Mouse (Mus musculus) lung, postnatal 36 days (tissue): ENCODE data around the gene Gm5662.
"Not testable (repeated sequence)": the region's sequence is repeated elsewhere in the genome, so short reads cannot be mapped to it uniquely, and the experiment has no call there.

Experiments
- DNase-seq: peaks from one replicate; pipeline ENCODE4 v3.0.0; 2022; ENCODE audit warnings: mixed read lengths

Gene Gm5662

DNA sequence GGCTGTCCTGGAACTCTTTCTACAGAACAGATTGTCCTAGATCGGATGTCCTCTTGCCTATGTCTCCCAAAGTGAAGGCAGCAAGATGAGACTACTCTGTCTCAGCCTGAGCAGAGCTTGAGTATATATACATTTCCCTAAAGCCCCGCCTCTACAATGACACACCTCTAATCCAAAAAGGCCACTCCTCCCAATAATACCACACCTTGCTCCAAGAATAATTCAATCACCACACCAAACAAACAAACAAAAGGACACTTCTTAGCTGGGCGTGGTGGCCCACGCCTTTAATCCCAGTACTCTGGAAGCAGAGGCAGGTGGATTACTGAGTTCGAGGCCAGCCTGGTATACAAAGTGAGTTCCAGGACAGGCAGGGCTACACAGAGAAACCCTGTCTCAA is at the start of gene Gm5662:
TSS of gene Gm5662 (minus strand) at position 101 of the 400 bp plus-strand sequence.
- DNase-seq = not testable (repeated sequence)

DNA sequence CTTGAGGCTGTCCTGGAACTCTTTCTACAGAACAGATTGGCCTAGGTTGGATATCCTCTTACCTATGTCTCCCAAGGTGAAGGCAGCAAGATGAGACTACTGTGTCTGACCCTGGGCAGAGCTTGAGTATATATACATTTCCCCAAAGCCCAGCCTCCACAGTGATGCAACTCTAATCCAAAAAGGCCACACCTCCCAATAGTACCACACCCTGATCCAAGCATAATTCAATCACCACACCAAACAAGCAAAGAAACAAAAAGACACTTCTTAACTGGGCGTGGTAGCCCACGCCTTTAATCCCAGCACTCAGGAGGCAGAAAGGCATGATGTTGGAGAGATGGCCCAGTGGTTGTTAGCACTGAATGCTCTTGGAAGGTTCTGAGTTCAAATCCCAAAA is 49.6 kb upstream of the Gm5662 start, which contains the start of gene Gm5039:
TSS of gene Gm5039 (minus strand) at position 101 of the 400 bp plus-strand sequence.
- DNase-seq = not testable (repeated sequence)

DNA sequence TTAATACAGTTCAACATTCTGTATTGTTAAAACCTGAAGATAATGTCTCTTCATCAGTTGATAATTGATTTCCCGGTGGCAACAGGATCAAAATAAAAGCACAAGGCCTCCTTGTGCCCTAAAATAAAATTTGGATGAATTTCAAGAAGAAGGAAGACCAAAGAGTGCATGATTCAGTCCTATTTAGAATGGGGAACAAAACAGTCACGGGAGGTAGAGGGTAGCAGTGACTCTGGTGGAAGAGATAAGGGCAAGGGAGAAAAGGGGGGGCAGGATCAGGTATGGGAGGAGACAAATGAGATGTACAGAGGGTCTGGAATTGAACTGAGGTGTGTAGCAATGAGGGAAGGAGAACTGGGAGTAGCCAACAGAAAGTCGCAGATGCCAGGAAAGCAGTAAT is 40.3 kb upstream of the Gm5662 start:
- DNase-seq = no peak

DNA sequence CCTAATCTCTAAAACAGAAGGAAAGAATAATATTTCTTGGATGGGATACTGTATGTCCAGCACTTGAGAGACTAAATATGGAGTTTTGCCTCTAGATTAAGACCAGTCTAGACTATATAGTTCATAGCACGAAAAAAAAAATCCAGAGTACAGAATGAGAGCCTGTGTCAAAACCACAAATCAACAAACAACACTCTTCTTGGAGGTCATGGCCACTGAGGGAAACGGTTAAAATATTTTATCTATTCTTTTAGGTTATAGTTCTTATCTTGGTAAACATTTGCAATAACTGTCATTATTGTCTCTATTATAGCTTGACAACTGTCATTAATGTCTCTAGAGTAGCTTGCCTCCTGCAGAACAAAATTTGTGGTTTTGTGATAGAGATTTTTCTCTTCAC is 22.9 kb upstream of the Gm5662 start:
- not testable (repeated sequence) for DNase-seq

DNA sequence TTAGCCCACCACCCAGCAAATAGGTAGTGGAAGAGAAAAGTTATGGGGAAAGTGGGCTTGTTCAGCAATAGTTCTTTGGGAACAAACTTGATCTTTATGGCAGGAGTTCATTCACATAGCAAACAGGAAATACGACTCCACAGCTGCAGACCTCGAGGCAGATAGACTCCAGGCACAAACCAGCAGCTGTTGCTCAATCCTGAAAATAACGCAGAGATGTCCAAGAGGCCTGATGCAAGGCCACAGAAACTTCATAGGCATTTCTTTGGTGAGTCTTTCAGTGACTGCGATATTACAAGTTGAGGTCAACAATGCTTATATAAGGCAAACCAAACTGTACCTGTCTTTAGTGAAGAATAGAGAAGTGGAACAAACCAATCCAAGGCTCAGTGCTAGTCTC is 18.8 kb upstream of the Gm5662 start:
- not testable (repeated sequence) for DNase-seq

DNA sequence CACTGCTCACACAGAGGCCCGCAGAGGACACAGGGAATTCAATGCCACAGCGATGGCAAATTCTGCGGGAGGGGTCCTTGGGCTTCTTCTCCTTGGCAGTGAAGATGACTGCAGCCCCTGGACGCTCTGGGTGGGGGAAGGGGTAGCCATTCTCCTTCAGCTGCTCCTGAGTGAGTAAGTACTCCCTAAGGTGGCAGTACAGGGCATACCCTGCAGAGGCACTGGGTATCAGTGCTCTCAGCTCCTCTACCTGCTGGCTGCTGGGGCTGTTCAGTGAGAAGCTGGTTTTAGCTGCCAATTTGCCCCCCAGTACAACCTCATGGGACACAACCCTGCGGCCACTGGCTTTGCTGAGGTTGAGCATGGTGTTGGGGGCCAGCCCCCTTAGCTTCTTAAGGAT is 10.9 kb upstream of the Gm5662 start:
- not testable (repeated sequence) for DNase-seq

DNA sequence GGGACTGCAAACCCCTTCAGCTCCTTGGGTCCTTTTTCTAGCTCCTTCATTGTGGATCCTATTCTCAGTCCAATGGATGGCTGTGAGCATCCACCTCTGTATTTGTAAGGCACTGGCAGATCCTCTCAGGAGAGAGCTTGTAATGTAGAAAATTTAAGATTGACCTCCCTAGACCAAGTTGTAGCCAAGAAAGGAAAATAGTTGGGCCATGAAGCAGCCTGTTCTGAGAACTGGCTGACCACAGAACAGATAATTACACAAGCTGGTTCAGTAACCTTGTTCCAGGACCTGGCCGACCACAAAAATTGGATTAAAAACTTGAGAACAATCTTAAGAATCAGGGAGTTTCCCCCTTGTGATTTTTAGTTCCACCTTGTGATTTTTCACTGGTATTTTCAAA is 17.1 kb downstream of the Gm5662 start:
- no peak for DNase-seq

DNA sequence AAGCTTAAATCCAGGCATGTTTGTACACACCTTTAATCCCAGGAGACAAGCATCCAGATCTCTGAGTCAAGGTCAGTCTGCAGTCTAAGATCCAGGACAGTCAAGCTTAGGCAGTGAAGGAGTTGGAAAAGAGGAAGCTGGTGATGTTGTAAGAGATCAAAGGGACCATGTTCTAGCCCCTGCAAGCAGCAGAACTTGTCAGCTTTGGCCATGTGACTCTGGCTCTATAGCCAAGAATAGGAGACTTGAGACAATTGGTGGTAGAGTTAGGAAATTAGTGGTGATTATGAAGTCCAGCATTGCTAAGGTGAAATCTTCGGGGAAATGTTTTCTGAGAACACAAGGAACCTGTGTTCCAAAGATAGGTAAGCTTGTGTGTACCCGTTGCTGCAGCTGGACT is 18.4 kb downstream of the Gm5662 start:
- not testable (repeated sequence) for DNase-seq

DNA sequence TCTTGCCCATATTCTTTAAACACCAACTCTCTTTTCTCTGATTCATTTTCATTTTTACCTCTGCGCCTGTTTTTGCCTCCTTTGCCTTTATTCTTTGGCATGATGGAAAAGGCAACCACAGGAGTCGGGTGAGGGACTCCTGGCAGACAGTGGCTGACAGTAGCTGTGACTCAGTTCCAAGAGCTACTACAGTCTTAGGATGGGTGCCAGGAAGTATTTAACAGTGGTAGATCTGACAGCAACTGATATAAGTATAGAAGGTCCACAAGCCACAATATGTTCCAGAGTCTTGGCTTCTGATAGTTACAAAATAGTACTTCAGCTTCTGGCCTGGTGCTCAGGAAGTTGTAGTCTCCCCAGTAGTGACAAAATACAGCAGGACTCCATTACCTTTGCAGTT is 24.3 kb downstream of the Gm5662 start, which contains the start of gene Gm8332:
TSS of gene Gm8332 (minus strand) at position 101 of the 400 bp plus-strand sequence.
- not testable (repeated sequence) for DNase-seq

DNA sequence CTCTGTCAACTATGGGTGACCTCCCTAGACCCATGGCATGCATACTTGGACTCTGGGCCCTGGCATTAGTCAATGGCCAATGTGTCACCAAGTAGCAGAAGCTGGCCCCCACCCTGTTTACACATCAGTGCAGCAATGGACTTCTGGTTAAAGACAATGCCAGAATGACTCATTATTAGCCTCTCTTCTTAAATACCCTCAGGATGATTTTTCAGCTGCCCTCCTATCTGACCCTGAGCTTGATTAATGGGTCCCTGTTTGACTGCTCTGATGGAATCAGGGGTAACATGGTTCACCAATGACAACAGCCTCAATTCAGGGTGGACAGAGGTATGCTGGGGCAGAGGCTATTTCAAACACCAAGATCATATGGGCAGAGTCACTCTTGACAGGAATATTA is 28.5 kb downstream of the Gm5662 start:
- DNase-seq = not testable (repeated sequence)

DNA sequence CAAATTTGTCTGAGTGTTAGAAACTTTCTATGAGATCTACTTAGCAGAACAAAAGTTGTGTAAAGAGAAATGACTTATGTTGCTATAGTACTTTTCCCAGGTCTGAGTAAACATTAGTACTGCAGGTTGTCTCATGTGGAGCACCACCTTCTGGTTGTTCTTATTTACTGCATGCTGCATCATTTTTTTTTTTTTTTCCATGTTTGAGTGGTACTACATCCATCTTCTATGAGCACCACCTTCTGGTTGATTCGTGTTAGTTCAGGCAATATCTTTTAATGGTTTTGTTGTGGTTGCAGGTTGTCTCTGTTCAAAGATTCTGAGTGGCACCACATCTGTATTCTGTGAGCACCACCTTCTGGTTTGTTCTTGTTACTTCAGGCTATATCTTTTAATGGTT is 31.4 kb downstream of the Gm5662 start:
- not testable (repeated sequence) for DNase-seq
